Mouse (Mus musculus) 416B (cell line): ENCODE measurements around the gene Pik3ip1.

ENCODE experiments used
- DNase-seq: peaks from one replicate; pipeline ENCODE4 v3.0.0; 2011; ENCODE audit warnings: low read depth

Gene Pik3ip1

GRCm38 (mm10) chr11:3337173-3337955 lies 7.2 kb downstream of the Pik3ip1 start:
- no peak for DNase-seq

GRCm38 (mm10) chr11:3337961-3338360 lies 7.8 kb downstream of the Pik3ip1 start:
- no peak for DNase-seq

- no peak for DNase-seq
Observed at GRCm38 (mm10) chr11:3341476-3341875, 11.3 kb downstream of the Pik3ip1 start.

GRCm38 (mm10) chr11:3344916-3345315 lies 14.7 kb downstream of the Pik3ip1 start:
- no peak for DNase-seq

- DNase-seq: no peak
Observed at GRCm38 (mm10) chr11:3346351-3346750, 16.1 kb downstream of the Pik3ip1 start.

GRCm38 (mm10) chr11:3347091-3347834 lies 17.1 kb downstream of the Pik3ip1 start:
- DNase-seq: peak; percentile 89

GRCm38 (mm10) chr11:3347835-3348195 lies 17.6 kb downstream of the Pik3ip1 start:
- no peak for DNase-seq

GRCm38 (mm10) chr11:3348576-3349342 lies 18.6 kb downstream of the Pik3ip1 start:
- peak; percentile 76 for DNase-seq

GRCm38 (mm10) chr11:3349343-3349695 lies 19.1 kb downstream of the Pik3ip1 start:
- DNase-seq: no peak

GRCm38 (mm10) chr11:3352131-3352530 lies 21.9 kb downstream of the Pik3ip1 start:
- peak; percentile 92 for DNase-seq

GRCm38 (mm10) chr11:3352990-3353585 lies 22.9 kb downstream of the Pik3ip1 start:
- DNase-seq: peak; percentile 39

- no peak for DNase-seq
Observed at GRCm38 (mm10) chr11:3362854-3363253, 32.7 kb downstream of the Pik3ip1 start.

GRCm38 (mm10) chr11:3366411-3366810 lies 36.2 kb downstream of the Pik3ip1 start:
- DNase-seq: no peak

GRCm38 (mm10) chr11:3368983-3369382 lies 38.8 kb downstream of the Pik3ip1 start:
- DNase-seq: no peak

GRCm38 (mm10) chr11:3369449-3369848 lies 39.2 kb downstream of the Pik3ip1 start:
- DNase-seq: no peak

- no peak for DNase-seq
Observed at GRCm38 (mm10) chr11:3370162-3370561, 40.0 kb downstream of the Pik3ip1 start.

GRCm38 (mm10) chr11:3370928-3371598 lies 40.9 kb downstream of the Pik3ip1 start:
- DNase-seq: peak; percentile 33

- no peak for DNase-seq
Observed at GRCm38 (mm10) chr11:3371599-3372295, 41.5 kb downstream of the Pik3ip1 start.

GRCm38 (mm10) chr11:3373591-3374292 lies 43.5 kb downstream of the Pik3ip1 start:
- no peak for DNase-seq

GRCm38 (mm10) chr11:3374293-3374645 lies 44.1 kb downstream of the Pik3ip1 start:
- DNase-seq: no peak

GRCm38 (mm10) chr11:3374741-3375140 lies 44.5 kb downstream of the Pik3ip1 start:
- peak; percentile 82 for DNase-seq
